Mouse (Mus musculus) heart, postnatal 25 days (tissue): ENCODE results near the gene Il16. TPM values are rescaled to one million over a fixed set of nuclear protein-coding genes. Genes with fewer than 3 reads are reported as not detected.

Source experiments
- DNase-seq: peaks from one replicate; pipeline ENCODE4 v3.0.0; 2022; ENCODE audit warnings: low spot score
- intact Hi-C: fragments of 180-260 bp; cut with DNase I; formaldehyde crosslinking; loops from one replicate; pipeline ENCODE4 v1.15.1; 2025
- total RNA-seq, 2 experiments: library from RNA; stranded (reverse); gene quantifications; 2 replicates each; pipeline ENCODE4 v1.2.3; 2021

Gene Il16
- total RNA-seq, 2 experiments from 2014 or later, result 8.2 to 8.4 TPM

GRCm38 (mm10) chr7:83627369-83627768, 118.2 kb downstream of the Il16 start:
- no peak for DNase-seq
- intact Hi-C loops, result no loop called here

- intact Hi-C loops, result no loop called here
- no peak for DNase-seq
Observed at GRCm38 (mm10) chr7:83626557-83627257, 118.8 kb downstream of the Il16 start.

- no peak for DNase-seq
- intact Hi-C loops, result no loop called here
Observed at GRCm38 (mm10) chr7:83624065-83624464, 121.5 kb downstream of the Il16 start.

DNA sequence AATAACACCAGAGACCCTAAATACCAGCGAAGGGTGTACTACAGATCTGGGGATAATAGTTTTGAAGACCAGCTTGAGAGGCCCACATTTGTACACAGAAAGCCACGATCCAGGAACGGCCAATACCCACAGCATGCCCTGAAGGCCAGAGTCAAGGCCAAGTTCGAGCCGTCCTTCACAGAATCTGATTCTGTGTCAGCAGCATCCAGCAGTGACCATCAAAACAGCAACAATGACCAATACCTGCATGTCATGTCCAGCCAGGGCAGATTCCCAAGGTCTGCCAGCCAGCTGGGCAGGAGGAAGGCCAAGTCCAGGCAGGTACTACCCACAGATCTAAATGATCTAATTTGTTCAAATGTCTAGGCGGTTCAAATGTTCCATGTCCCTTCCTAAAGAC, 122.9 kb downstream of the Il16 start:
- DNase-seq, result no peak
- intact Hi-C loops, result no loop called here

GRCm38 (mm10) chr7:83618709-83619108, 126.8 kb downstream of the Il16 start:
- no peak for DNase-seq
- intact Hi-C loops, result no loop called here

GRCm38 (mm10) chr7:83616268-83616667, 129.3 kb downstream of the Il16 start:
- no peak for DNase-seq
- intact Hi-C loops, result no loop called here

GRCm38 (mm10) chr7:83615815-83616214, 129.7 kb downstream of the Il16 start:
- intact Hi-C loops, result no loop called here
- no peak for DNase-seq

DNA sequence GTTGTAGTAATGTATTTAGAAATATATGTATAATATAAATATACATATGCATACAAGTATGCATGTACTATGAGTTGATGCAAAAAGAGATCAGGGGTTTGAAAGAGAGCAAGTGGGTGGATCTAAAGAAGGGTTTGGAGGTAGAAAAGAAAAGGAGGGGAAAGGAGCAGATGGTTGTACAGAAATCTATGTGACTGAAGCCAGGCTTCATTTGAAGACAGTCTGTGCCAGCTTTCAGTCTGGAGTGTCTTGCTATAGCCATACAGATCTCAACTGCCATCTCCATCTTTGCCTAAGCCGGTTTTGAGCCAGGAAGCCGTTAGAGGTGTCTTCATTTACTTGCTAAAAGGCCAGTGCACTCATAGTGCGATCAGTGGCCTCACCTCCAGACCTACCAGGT, 130.3 kb downstream of the Il16 start:
- intact Hi-C loops, result no loop called here
- no peak for DNase-seq

GRCm38 (mm10) chr7:83611886-83612285, 133.6 kb downstream of the Il16 start:
- no peak for DNase-seq
- intact Hi-C loops, result no loop called here

GRCm38 (mm10) chr7:83609891-83610290, 135.6 kb downstream of the Il16 start:
- no peak for DNase-seq
- intact Hi-C loops, result no loop called here

GRCm38 (mm10) chr7:83606796-83607195, 138.7 kb downstream of the Il16 start:
- DNase-seq, result no peak
- intact Hi-C loops, result no loop called here

DNA sequence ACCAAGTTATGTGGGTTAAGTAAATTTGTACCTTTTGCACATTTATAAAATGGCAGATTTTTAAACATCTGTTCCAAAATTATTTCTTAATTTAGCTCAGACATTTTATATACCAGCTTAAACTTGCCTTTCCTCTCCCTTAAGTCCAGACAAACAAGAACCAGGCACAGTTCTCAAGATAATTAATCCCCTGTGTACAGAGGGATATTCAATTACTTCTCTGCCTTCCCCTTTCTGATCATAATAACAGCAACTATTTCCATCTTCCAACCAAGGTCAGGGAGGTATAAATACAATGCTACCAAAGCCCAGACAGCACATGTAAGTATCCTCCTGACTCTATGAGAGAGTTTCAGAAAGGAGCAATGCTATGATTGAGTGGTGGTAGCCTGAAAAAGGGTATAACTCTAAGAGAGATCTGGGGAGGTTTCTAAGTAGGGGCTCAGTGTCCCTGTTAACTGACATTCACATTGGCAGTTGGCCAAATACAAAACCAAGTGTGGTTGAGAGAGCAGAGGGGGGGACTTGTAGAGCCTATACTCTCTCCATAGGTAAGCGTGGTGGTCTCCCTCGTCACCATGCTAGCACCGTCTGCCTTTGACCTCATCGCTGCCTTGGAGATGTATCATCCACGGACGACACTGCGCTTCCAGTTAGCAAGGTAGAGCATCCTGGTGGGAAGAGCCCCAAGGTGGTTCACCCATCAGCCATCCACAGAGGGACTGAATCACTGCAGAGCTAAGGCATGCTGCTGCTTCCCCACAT, 141.2 kb downstream of the Il16 start:
- intact Hi-C loops, result loop anchor here (5.0 kb wide), 1 partner anchor 37 kb away; no protein-coding TSS in a partner anchor

GRCm38 (mm10) chr7:83599913-83600286, 145.6 kb downstream of the Il16 start:
- no peak for DNase-seq
- intact Hi-C loops, result loop anchor here (5.0 kb wide), 1 partner anchor 33 kb away; no protein-coding TSS in a partner anchor

More for the DNA sequence above, 141.2 kb downstream of the Il16 start:
- DNase-seq, result no peak

DNA sequence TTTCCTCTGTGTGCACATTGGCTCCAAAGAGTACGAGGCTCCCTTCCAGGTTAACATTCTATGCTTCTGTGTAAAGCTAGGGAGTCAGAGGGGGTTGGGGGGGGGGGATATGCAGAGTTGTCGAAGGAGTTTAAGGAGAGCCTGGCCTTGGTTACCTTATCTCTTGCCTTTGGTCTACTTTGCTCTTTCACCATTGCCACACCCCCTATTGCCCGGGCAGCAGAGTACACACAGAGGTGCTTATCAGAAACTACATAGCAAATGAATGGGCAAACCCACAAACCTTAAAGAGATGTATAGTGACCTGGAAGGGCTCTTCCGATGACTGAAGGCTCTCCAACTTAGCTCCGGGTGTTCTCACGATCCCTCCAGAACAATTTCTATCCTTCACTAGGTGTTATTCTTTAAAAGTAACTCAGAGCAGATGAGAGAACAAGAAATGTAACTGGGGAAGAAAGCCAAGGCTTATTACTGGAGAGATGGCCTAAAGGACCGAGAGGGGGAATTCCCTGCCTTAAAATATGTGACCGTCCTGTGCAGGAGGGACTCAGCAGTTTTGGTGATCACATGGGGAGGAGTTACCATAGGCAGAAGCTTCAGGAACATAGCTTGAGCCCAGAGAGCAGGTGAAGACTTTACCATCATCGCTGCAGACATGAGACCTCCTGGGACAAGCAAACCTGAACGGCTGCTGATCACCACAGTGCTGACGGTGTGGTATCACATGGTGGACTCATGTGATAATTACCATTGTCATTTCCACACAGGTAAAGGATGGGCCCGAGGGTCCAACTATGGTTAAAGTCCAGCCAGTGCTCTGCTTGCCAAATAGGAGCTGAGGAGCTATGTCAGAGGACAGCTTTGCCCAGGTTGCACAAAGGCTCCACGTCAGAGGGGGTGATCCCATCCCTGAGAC, 146.3 kb downstream of the Il16 start:
- intact Hi-C loops, result no loop called here
- DNase-seq, result no peak

DNA sequence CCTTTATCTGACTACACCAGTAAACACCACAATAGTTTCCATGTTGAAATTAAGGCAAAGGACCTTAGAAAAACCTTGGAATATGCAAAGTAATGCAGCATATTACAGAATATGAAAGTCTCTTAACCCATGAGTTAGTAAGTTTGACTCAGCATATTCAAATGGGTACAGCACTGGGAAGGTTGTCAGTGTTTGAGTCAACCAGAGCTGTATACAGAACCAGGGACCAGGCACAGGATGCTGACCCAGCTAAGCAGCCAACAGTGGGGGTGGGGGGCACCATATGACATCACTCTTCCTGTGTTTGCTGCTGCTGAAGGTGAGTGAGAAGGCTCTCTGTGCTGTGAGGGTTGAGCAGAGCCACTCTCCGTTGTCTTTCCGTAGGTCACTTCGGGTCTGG, 148.5 kb downstream of the Il16 start:
- no peak for DNase-seq
- intact Hi-C loops, result no loop called here

GRCm38 (mm10) chr7:83594056-83594455, 151.5 kb downstream of the Il16 start:
- intact Hi-C loops, result no loop called here
- DNase-seq, result no peak
